21 mouse cellular contexts compared by ENCODE assay signal in genomic region chr4:114844600-114844999, GRCm38 (mm10). TPM values are rescaled to one million over a fixed set of nuclear protein-coding genes. Genes with fewer than 3 reads are reported as not detected.
"Had no signal": no experiment of that assay in that cellular context is flagged by ENCODE, and none has a peak within 500 bp of the region (broad histone marks: within the 10 kb centered on the region; RNA-seq: fewer than 3 reads in every experiment).

No protein-coding gene starts in this region.

- ATAC-seq: liver, postnatal 0 days; lung, postnatal 0 days had no signal

- DNase-seq: liver, postnatal 0 days; lung, adult 2 months; lung, postnatal 14 days; lung, postnatal 36 days; midbrain, embryonic 14.5 days; right cerebral cortex, postnatal 14 days; thymus, adult 2 months; thymus, postnatal 25 days; thymus, postnatal 4 days had no signal

- H3K9ac ChIP-seq: liver, embryonic 15.5 days; liver, postnatal 0 days; lung, embryonic 15.5 days; midbrain, embryonic 12.5 days; neural tube, embryonic 13.5 days; stomach, embryonic 15.5 days had no signal

- H3K27ac ChIP-seq: liver, embryonic 15.5 days; lung, embryonic 15.5 days; macrophage; midbrain, embryonic 12.5 days; neural tube, embryonic 13.5 days; stomach, embryonic 15.5 days; stomach, postnatal 0 days had no signal

- H3K4me3 ChIP-seq: liver, embryonic 15.5 days; lung, embryonic 15.5 days; megakaryocyte, embryonic 14.5 days; midbrain, embryonic 12.5 days; neural tube, embryonic 13.5 days; stomach, embryonic 15.5 days had no signal

- H3K36me3 ChIP-seq: liver, embryonic 15.5 days; lung, embryonic 15.5 days; midbrain, embryonic 12.5 days; neural tube, embryonic 13.5 days; stomach, embryonic 15.5 days had no signal

- H3K4me2 ChIP-seq: liver, embryonic 15.5 days; lung, embryonic 15.5 days; midbrain, embryonic 12.5 days; neural tube, embryonic 13.5 days; stomach, embryonic 15.5 days had no signal

- H3K4me1 ChIP-seq: liver, embryonic 15.5 days; megakaryocyte, embryonic 14.5 days had no signal

- H3K9me3 ChIP-seq: liver, embryonic 15.5 days; lung, embryonic 15.5 days; midbrain, embryonic 12.5 days; neural tube, embryonic 13.5 days; stomach, embryonic 15.5 days had no signal

RNA-seq across cellular contexts. Expression of gene Gm12830, which starts 23.1 kb away (rescaled TPM):
- polyA plus RNA-seq: liver, embryonic 15.5 days; liver, postnatal 0 days; lung, adult 2 months; lung, embryonic 15.5 days; lung, postnatal 0 days; macrophage; midbrain, embryonic 12.5 days; midbrain, embryonic 14.5 days; neural tube, embryonic 13.5 days; spleen, adult 2 months; stomach, embryonic 15.5 days; stomach, postnatal 0 days; testis, adult 2 months; thymus, adult 2 months; urinary bladder, adult 2 months had no signal
